Mouse (Mus musculus): ENCODE results near the gene Car5a.

GRCm38 (mm10) chr8:121962892-121963291, 18.2 kb upstream of the Car5a start:
- no peak for TF ChIP-seq CTCF (IDR thresholded peaks at IDR 0.05; ENCODE audit: low read depth)
- TF ChIP-seq EP300 (IDR thresholded peaks at IDR 0.05; ENCODE audit: low read depth), result no peak
